Mouse (Mus musculus) embryonic facial prominence, embryonic 10.5 days (tissue): ENCODE measurements around the gene DXBay18. TPM values are rescaled to one million over a fixed set of nuclear protein-coding genes. Genes with fewer than 3 reads are reported as not detected.
A peak's percentile ranks its signal among the peaks of the same experiment; 100 is the strongest.
"Not testable (repeated sequence)": the region's sequence is repeated elsewhere in the genome, so short reads cannot be mapped to it uniquely, and the experiment has no call there.

Experiments
- DNase-seq: peaks from one replicate; pipeline ENCODE4 v3.0.0-alpha.2; 2017; ENCODE audit warnings: low spot score
- H3K27ac ChIP-seq: fragments of 300-500 bp; sonication (generic); replicated peaks from 2 replicates; pipeline ENCODE4 v1.5.1; 2016; ENCODE audit warnings: mild to moderate bottlenecking
- H3K27me3 ChIP-seq: fragments of 300-500 bp; sonication (generic); replicated peaks from 2 replicates; pipeline ENCODE4 v1.6.1; 2016; ENCODE audit warnings: low read depth, mild to moderate bottlenecking; ENCODE audit not compliant: poor library complexity, severe bottlenecking
- H3K36me3 ChIP-seq: fragments of 300-500 bp; sonication (generic); replicated peaks from 2 replicates; pipeline ENCODE4 v1.6.1; 2016; ENCODE audit warnings: mild to moderate bottlenecking, moderate library complexity
- H3K4me1 ChIP-seq: fragments of 300-500 bp; sonication (generic); 2 replicates; pipeline ENCODE4 v1.6.1; 2016
- H3K4me3 ChIP-seq: fragments of 300-500 bp; sonication (generic); 2 replicates; pipeline ENCODE4 v1.5.1; 2016; ENCODE audit warnings: mild to moderate bottlenecking, moderate library complexity
- H3K9me3 ChIP-seq: fragments of 300-500 bp; sonication (generic); 2 replicates; pipeline ENCODE4 v1.6.1; 2016; ENCODE audit warnings: mild to moderate bottlenecking
- WGBS: fragments of 180-500 bp; shearing (Covaris S2); methylation state at CpG from one replicate; pipeline ENCODE4 v1.1.7; 2016; 5-methylcytosine and 5-hydroxymethylcytosine counted together
- polyA plus RNA-seq: library from polyadenylated mRNA; unstranded; fragments of >200 nt; fragmentation: Nextera tagmentation; extraction: Ambion mirVana; gene quantifications from 2 replicates; pipeline ENCODE4 v1.2.1, GENCODE M21; 2016

DXBay18 gene
- polyA plus RNA-seq: 0.12 TPM in 1 of 2 replicates, not detected in the other

GRCm38 (mm10) chrX:73149350-73149749 lies at the start of gene DXBay18:
Gene DXBay18, minus strand, starts transcription at chrX:73149450.
- H3K27me3 ChIP-seq, H3K4me1 ChIP-seq, H3K9me3 ChIP-seq, H3K27ac ChIP-seq, H3K4me3 ChIP-seq, DNase-seq, H3K36me3 ChIP-seq: not testable (repeated sequence)
- no CpG with 5 or more reads among the region's 7 CpGs for WGBS

DNA sequence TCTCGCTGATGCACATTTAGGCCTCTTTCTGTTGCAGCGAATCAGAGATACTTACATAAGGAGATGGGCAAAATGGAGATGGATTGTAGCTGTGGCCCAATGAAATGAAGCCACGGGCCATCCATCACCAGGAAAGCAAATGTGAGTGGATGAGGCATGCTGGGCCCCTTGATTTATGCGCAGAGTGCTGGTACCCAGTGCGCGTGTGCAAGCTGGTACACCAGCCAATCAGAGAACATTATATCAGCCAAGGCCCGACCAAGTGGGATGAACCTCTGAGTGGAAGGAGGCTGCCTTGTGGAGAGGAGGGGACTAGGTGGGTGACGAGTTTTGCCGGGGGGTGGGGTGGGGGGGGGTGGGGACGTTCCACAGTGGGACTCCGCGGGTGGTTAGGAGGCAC lies 42.7 kb upstream of the DXBay18 start, which contains the start of gene Xlr3b:
TSS of gene Xlr3b (plus strand) at position 274 of the 400 bp plus-strand sequence.
- WGBS: 80% methylated on average over 12 of the region's 12 CpGs
- not testable (repeated sequence) for DNase-seq

GRCm38 (mm10) chrX:73176889-73177288 lies 27.6 kb upstream of the DXBay18 start, which contains the start of gene Spin2d:
Gene Spin2d, minus strand, starts transcription at chrX:73176989.
- not testable (repeated sequence) for DNase-seq, H3K27me3 ChIP-seq, H3K4me1 ChIP-seq, H3K4me3 ChIP-seq, H3K27ac ChIP-seq, H3K9me3 ChIP-seq, H3K36me3 ChIP-seq
- WGBS: 90% methylated on average over 8 of the region's 15 CpGs

More for the DNA sequence above, 42.7 kb upstream of the DXBay18 start, which contains the start of gene Xlr3b:
- not testable (repeated sequence) for H3K9me3 ChIP-seq, H3K4me1 ChIP-seq, H3K36me3 ChIP-seq, H3K27ac ChIP-seq, H3K4me3 ChIP-seq, H3K27me3 ChIP-seq

GRCm38 (mm10) chrX:73148496-73148895 lies 754 bp downstream of the DXBay18 start, which contains the start of gene Xlr5b:
Gene Xlr5b, plus strand, starts transcription at chrX:73148796.
- not testable (repeated sequence) for H3K4me1 ChIP-seq, H3K4me3 ChIP-seq, DNase-seq, H3K9me3 ChIP-seq, H3K36me3 ChIP-seq, H3K27ac ChIP-seq, H3K27me3 ChIP-seq
- no CpG with 5 or more reads among the region's 20 CpGs for WGBS

DNA sequence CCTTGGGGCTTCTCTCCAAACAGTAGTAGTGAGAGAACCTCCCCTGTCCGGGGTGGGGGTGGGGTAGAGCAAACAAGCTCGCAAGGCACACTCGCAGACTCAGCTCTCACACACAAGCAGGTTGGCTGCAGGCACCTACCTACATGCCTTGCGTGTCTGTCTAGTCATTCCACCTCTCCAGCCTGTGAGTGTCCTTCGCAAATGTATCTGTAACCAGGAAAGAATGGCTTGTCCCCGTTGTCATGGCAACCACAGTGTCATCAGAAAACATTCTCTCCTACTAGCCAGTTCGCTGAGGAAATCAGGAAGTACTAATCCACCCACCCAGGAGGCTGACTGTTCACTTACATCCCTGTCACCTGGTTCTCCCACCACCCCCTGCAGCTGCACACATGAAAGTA lies 6.0 kb downstream of the DXBay18 start:
- not testable (repeated sequence) for H3K9me3 ChIP-seq, H3K36me3 ChIP-seq, H3K27me3 ChIP-seq, DNase-seq, H3K27ac ChIP-seq, H3K4me1 ChIP-seq, H3K4me3 ChIP-seq
- no CpG with 5 or more reads among the region's 7 CpGs for WGBS

DNA sequence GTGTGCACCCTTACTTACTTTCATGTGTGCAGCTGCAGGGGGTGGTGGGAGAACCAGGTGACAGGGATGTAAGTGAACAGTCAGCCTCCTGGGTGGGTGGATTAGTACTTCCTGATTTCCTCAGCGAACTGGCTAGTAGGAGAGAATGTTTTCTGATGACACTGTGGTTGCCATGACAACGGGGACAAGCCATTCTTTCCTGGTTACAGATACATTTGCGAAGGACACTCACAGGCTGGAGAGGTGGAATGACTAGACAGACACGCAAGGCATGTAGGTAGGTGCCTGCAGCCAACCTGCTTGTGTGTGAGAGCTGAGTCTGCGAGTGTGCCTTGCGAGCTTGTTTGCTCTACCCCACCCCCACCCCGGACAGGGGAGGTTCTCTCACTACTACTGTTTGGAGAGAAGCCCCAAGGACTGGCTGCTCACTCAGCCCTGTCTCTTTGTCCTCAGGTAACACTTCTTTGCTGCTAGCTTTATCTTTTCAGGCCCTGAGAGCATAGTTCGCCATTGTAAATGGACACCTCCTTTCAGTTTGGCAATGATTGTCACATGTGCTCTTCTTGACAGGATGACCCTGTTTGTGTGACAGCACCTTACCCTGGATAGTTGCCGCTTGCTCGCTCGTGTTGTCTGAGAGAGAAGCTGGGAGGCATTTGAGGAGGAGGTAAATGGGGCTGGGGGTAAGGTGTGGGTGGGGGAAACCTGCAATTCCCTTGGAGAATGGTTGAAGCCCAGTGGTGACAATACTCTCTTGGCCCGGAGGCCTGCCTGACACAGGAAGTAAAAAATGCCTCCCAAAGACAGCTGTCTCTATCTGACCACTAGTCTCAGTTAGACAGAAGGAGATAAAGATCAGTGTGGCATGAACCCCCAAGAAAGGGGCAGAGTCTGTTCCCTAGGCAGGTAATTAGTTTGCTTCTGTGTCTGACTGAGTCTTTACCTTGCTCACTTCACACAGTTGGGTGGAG lies 26.1 kb downstream of the DXBay18 start:
- H3K27me3 ChIP-seq, H3K36me3 ChIP-seq, DNase-seq, H3K9me3 ChIP-seq, H3K4me3 ChIP-seq, H3K27ac ChIP-seq, H3K4me1 ChIP-seq: not testable (repeated sequence)
- no CpG with 5 or more reads among the region's 12 CpGs for WGBS

- not testable (repeated sequence) for H3K9me3 ChIP-seq, DNase-seq, H3K4me1 ChIP-seq, H3K27ac ChIP-seq, H3K36me3 ChIP-seq, H3K27me3 ChIP-seq, H3K4me3 ChIP-seq
- WGBS: no CpG with 5 or more reads among the region's 7 CpGs
Observed at GRCm38 (mm10) chrX:73116747-73117146, 32.5 kb downstream of the DXBay18 start, which contains the start of gene Gm14685. Gene Gm14685, plus strand, starts transcription at chrX:73117047.

GRCm38 (mm10) chrX:73096941-73097508 lies 52.2 kb downstream of the DXBay18 start, which contains the start of gene Xlr3a:
Gene Xlr3a, minus strand, starts transcription at chrX:73097095.
- not testable (repeated sequence) for H3K27me3 ChIP-seq, H3K4me3 ChIP-seq, H3K4me1 ChIP-seq, H3K9me3 ChIP-seq, H3K36me3 ChIP-seq, H3K27ac ChIP-seq
- 76% methylated on average over 13 of the region's 13 CpGs for WGBS
- DNase-seq: peak; percentile 7

Other genes with a start within 250 kb of the DXBay18 start
- 91.1 and 94.6 TPM in 2 replicates for gene Cetn2, start 231.0 kb downstream of the DXBay18 start, polyA plus RNA-seq
- 34.0 and 36.4 TPM in 2 replicates for gene Nsdhl, start 230.9 kb downstream of the DXBay18 start, polyA plus RNA-seq
- gene Zfp185, start 162.1 kb downstream of the DXBay18 start, polyA plus RNA-seq: 3.7 and 5.6 TPM in 2 replicates
- gene Pnma5, start 112.3 kb downstream of the DXBay18 start, polyA plus RNA-seq: 0.09 TPM in 1 of 2 replicates, not detected in the other
- 0.14 and 0.37 TPM in 2 replicates for gene Pnma3, start 84.7 kb downstream of the DXBay18 start, polyA plus RNA-seq
- 0.64 and 0.65 TPM in 2 replicates for gene Xlr4a, start 67.0 kb downstream of the DXBay18 start, polyA plus RNA-seq
- gene Xlr3a, start 52.4 kb downstream of the DXBay18 start, polyA plus RNA-seq: 2.5 and 3.5 TPM in 2 replicates
- gene Gm14685, start 32.4 kb downstream of the DXBay18 start, polyA plus RNA-seq: 0.09 and 0.16 TPM in 2 replicates
- gene Xlr5b, start 654 bp downstream of the DXBay18 start, polyA plus RNA-seq: not detected in 2 replicates
- not detected in 2 replicates for gene Spin2d, start 27.5 kb upstream of the DXBay18 start, polyA plus RNA-seq
- 11.7 and 12.6 TPM in 2 replicates for gene Xlr3b, start 42.8 kb upstream of the DXBay18 start, polyA plus RNA-seq
- 0.65 TPM in 1 of 2 replicates, not detected in the other for gene Xlr4b, start 64.9 kb upstream of the DXBay18 start, polyA plus RNA-seq
- 8.4 and 9.4 TPM in 2 replicates for gene F8a, start 78.8 kb upstream of the DXBay18 start, polyA plus RNA-seq
- gene Xlr4c, start 93.7 kb upstream of the DXBay18 start, polyA plus RNA-seq: 0.15 TPM in 2 replicates
- gene Xlr3c, start 115.9 kb upstream of the DXBay18 start, polyA plus RNA-seq: 0.18 and 0.47 TPM in 2 replicates
- gene Xlr5a, start 143.5 kb upstream of the DXBay18 start, polyA plus RNA-seq: not detected in 2 replicates
- not detected in 2 replicates for gene Xlr5c, start 143.5 kb upstream of the DXBay18 start, polyA plus RNA-seq
- gene Gm45015, start 187.4 kb upstream of the DXBay18 start, polyA plus RNA-seq: not detected in 2 replicates
- gene Zfp275, start 193.2 kb upstream of the DXBay18 start, polyA plus RNA-seq: 19.1 and 20.8 TPM in 2 replicates
- not detected in 2 replicates for gene Gm18336, start 249.3 kb upstream of the DXBay18 start, polyA plus RNA-seq